ENCODE assay signal across 10 mouse cellular contexts in genomic region chr9:32478087-32478486, GRCm38 (mm10).
DNase-seq lines count a peak whose midpoint lies in the region; ATAC-seq and TF ChIP-seq lines count a peak whose summit lies in the region.
"Had no signal": no experiment of that assay in that cellular context is flagged by ENCODE, and none has a peak within 500 bp of the region (broad histone marks: within the 10 kb centered on the region; RNA-seq: fewer than 3 reads in every experiment).

No protein-coding gene starts in this region.

- H3K36me3 ChIP-seq in heart, embryonic 10.5 days = peaks cover 12% of the 10 kb centered on the region
- H3K36me3 ChIP-seq in midbrain, embryonic 14.5 days (ENCODE audit: control insufficient read depth, insufficient read depth, low read length) = no peaks in the 10 kb centered on the region
- no peaks in the 10 kb centered on the region for H3K36me3 ChIP-seq in midbrain, embryonic 10.5 days
- H3K36me3 ChIP-seq in limb, embryonic 10.5 days = peaks cover 66% of the 10 kb centered on the region
- H3K36me3 ChIP-seq: intestine, embryonic 15.5 days had no signal

- H3K27me3 ChIP-seq in heart, embryonic 10.5 days (ENCODE audit: insufficient read depth, poor library complexity, severe bottlenecking) = no peaks in the 10 kb centered on the region
- no peaks in the 10 kb centered on the region for H3K27me3 ChIP-seq in midbrain, embryonic 14.5 days (ENCODE audit: control insufficient read depth, insufficient read depth, low read length)
- H3K27me3 ChIP-seq in midbrain, embryonic 10.5 days (ENCODE audit: low read depth, poor library complexity, severe bottlenecking) = no peaks in the 10 kb centered on the region
- no peaks in the 10 kb centered on the region for H3K27me3 ChIP-seq in limb, embryonic 10.5 days (ENCODE audit: low read depth, poor library complexity, severe bottlenecking)
- H3K27me3 ChIP-seq: intestine, embryonic 15.5 days; limb, embryonic 13.5 days had no signal

- H3K4me1 ChIP-seq in heart, embryonic 10.5 days = peaks cover 35% of the 10 kb centered on the region
- H3K4me1 ChIP-seq in midbrain, embryonic 14.5 days (ENCODE audit: control insufficient read depth, insufficient read depth, low read length) = peaks cover 11% of the 10 kb centered on the region
- no peaks in the 10 kb centered on the region for H3K4me1 ChIP-seq in midbrain, embryonic 10.5 days
- H3K4me1 ChIP-seq in bone marrow macrophage, adult 2 months (ENCODE audit: control insufficient read depth, insufficient read depth, low read length) = peaks cover 70% of the 10 kb centered on the region
- H3K4me1 ChIP-seq in limb, embryonic 10.5 days = peaks cover 24% of the 10 kb centered on the region

- H3K27ac ChIP-seq in heart, embryonic 10.5 days = peak overlapping the region; percentile 59; the same call in 1 of the 2 replicates
- H3K27ac ChIP-seq in midbrain, embryonic 14.5 days (replicated peaks; ENCODE audit: low read depth, low read length) = no peak overlapping the region
- H3K27ac ChIP-seq in midbrain, embryonic 10.5 days (replicated peaks) = no peak overlapping the region
- H3K27ac ChIP-seq in bone marrow macrophage, adult 2 months (ENCODE audit: insufficient read depth, low read depth, low read length) = peak overlapping the region; percentile 81
- H3K27ac ChIP-seq in limb, embryonic 10.5 days = no peak overlapping the region
- H3K27ac ChIP-seq: intestine, embryonic 15.5 days; limb, embryonic 13.5 days had no signal

- TF ChIP-seq POLR2A in bone marrow macrophage, adult 2 months (IDR thresholded peaks at IDR 0.05; ENCODE audit: borderline replicate concordance, low read depth, low read length) = no peak

- H3K4me3 ChIP-seq in heart, embryonic 10.5 days = no peak overlapping the region
- H3K4me3 ChIP-seq in midbrain, embryonic 14.5 days (replicated peaks; ENCODE audit: low read depth, low read length) = no peak overlapping the region
- H3K4me3 ChIP-seq in midbrain, embryonic 10.5 days = no peak overlapping the region
- no peak overlapping the region for H3K4me3 ChIP-seq in bone marrow macrophage, adult 2 months (ENCODE audit: insufficient read depth, low read length)
- no peak overlapping the region for H3K4me3 ChIP-seq in limb, embryonic 10.5 days
- H3K4me3 ChIP-seq: intestine, embryonic 15.5 days; limb, embryonic 13.5 days had no signal

- no peak for ATAC-seq in midbrain, embryonic 14.5 days (ENCODE audit: low FRiP score, low TSS enrichment)
- ATAC-seq: intestine, embryonic 15.5 days had no signal

- H3K4me2 ChIP-seq in midbrain, embryonic 14.5 days (ENCODE audit: low read length) = no peak overlapping the region
- H3K4me2 ChIP-seq: intestine, embryonic 15.5 days; limb, embryonic 13.5 days had no signal

- WGBS in heart, embryonic 10.5 days = 35% methylated on average over 2 of the region's 2 CpGs
- WGBS in midbrain, embryonic 14.5 days = 50% methylated on average over 2 of the region's 2 CpGs
- 71% methylated on average over 2 of the region's 2 CpGs for WGBS in midbrain, embryonic 10.5 days
- 65% methylated on average over 2 of the region's 2 CpGs for WGBS in limb, embryonic 10.5 days

- intact Hi-C loops in left cerebral cortex, postnatal 25 days (cut with DNase I) = no loop called here

- DNase-seq in heart, embryonic 10.5 days (ENCODE audit: low spot score) = no peak
- no peak for DNase-seq in heart, adult 8-10 months (ENCODE audit: low spot score)
- DNase-seq in midbrain, embryonic 14.5 days = peak; percentile 52
- no peak for DNase-seq in midbrain, embryonic 10.5 days (ENCODE audit: low spot score)
- peak; percentile 40 to 60 for DNase-seq in kidney, postnatal 36 days
- DNase-seq in left cerebral cortex, postnatal 25 days (ENCODE audit: low spot score in 2 of 2) = no peak
- DNase-seq in limb, embryonic 10.5 days (ENCODE audit: low spot score) = no peak

- no peak for TF ChIP-seq CTCF in bone marrow macrophage, adult 2 months (IDR thresholded peaks at IDR 0.05; ENCODE audit: low read depth, low read length)

- no peak overlapping the region for H3K9ac ChIP-seq in midbrain, embryonic 14.5 days (replicated peaks; ENCODE audit: low read length)
- H3K9ac ChIP-seq: intestine, embryonic 15.5 days; limb, embryonic 13.5 days had no signal

- no peaks in the 10 kb centered on the region for H3K9me3 ChIP-seq in heart, embryonic 10.5 days
- no peaks in the 10 kb centered on the region for H3K9me3 ChIP-seq in midbrain, embryonic 14.5 days (ENCODE audit: control insufficient read depth, low read length)
- H3K9me3 ChIP-seq in midbrain, embryonic 10.5 days (replicated peaks) = no peaks in the 10 kb centered on the region
- no peaks in the 10 kb centered on the region for H3K9me3 ChIP-seq in limb, embryonic 10.5 days (replicated peaks)
- H3K9me3 ChIP-seq: intestine, embryonic 15.5 days; limb, embryonic 13.5 days had no signal

Comparison
In these comparisons a context has a peak if more than half of its experiments do, and no peak if none do; other contexts are left out.
1. DNase-seq: peak in midbrain, embryonic 14.5 days (single experiment) and kidney, postnatal 36 days (2 of 2); none in heart, embryonic 10.5 days (single experiment), heart, adult 8-10 months (single experiment), midbrain, embryonic 10.5 days (single experiment), left cerebral cortex, postnatal 25 days (0 of 2) and limb, embryonic 10.5 days (single experiment).
2. H3K27ac ChIP-seq: peak in heart, embryonic 10.5 days (single experiment) and bone marrow macrophage, adult 2 months (single experiment); none in midbrain, embryonic 14.5 days (single experiment), midbrain, embryonic 10.5 days (single experiment) and limb, embryonic 10.5 days (single experiment).